Mouse (Mus musculus): ENCODE measurements around the gene Defb29. TPM values are rescaled to one million over a fixed set of nuclear protein-coding genes. Genes with fewer than 3 reads are reported as not detected.

The Defb29 gene
- total RNA-seq, 1 experiment from 2014 or later: not detected

DNA sequence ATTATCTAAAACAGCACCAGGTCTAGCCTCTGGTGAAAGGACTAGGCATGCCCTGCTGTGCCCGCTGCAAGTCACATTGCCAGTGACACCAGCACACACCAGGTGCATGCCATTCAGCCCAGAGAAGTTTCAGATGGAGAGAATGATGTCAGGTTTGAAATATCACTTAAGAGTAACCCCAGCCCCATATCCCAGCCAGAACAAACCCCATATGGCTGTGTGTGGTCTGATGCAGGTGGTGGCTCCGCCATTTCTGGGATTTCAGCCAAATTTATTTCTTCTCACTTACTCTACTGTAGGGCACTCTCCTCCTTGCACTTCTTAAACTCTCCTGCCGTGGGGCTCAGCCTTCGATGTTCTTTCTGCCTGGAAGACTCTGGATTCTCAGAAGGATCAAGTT is 23.8 kb downstream of the Defb29 start:
- no peak for ATAC-seq (ENCODE audit: extremely low read depth, insufficient number of reproducible peaks, low FRiP score, poor library complexity, severe bottlenecking)

DNA sequence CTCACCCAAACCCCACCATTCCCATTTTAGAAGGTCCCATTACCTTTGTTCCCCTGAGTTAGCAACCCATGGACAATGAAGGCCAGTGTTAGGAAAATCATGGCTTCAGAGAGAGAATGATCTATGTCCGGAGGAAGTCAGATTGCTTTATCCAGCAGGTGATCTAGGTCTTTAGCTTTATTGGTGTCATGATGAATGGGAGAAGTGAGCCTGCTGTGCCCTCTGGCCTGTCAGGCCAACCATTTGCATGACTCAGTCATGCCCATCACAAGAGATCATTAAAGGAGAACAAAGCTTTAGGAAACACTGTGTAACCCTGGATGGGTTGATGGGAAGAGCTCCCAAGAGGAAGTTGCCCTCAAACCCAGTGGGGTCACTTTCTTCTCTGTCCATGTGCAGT is 28.3 kb downstream of the Defb29 start, which contains the start of gene Defb26:
Gene Defb26 (minus strand): TSS at position 101 of the 400 bp plus-strand sequence.
- no peak for ATAC-seq (ENCODE audit: extremely low read depth, insufficient number of reproducible peaks, low FRiP score, poor library complexity, severe bottlenecking)

DNA sequence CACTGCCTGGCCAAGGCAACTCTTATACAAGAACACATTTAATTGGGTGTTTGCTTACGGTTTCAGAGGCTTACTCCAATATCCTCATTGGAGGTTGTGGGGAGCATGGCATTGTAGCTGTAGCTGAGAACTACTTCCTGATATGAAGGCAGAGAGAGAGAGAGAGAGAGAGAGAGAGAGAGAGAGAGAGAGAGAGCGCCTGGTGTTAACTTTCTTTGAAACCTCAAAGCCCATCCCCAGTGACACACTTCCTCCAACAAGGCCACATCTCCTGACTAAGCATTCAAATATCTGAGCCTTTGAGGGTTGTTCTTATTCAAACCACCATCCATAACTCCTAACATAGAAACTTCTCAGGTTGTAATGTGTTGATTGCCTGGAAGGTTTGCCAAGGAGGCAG is 35.9 kb downstream of the Defb29 start:
- no peak for ATAC-seq (ENCODE audit: extremely low read depth, insufficient number of reproducible peaks, low FRiP score, poor library complexity, severe bottlenecking)

DNA sequence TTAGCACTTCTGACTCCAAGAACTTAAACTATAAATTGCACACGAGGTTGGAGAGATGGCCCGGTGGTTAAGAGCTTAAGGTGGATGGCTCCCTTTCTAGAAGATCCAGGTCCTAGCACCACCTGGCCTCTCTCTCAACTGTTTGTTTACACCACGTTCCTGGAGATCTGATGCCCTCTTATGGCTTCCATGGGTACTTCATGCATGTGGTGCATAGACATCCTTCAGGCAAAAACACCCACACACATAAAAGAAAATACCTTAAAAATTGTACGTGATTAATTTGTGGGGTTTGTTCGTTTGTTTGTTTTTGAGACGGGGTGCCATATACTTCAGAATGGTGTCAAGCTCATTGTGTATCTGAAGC is 39.1 kb downstream of the Defb29 start:
- no peak for ATAC-seq (ENCODE audit: extremely low read depth, insufficient number of reproducible peaks, low FRiP score, poor library complexity, severe bottlenecking)

DNA sequence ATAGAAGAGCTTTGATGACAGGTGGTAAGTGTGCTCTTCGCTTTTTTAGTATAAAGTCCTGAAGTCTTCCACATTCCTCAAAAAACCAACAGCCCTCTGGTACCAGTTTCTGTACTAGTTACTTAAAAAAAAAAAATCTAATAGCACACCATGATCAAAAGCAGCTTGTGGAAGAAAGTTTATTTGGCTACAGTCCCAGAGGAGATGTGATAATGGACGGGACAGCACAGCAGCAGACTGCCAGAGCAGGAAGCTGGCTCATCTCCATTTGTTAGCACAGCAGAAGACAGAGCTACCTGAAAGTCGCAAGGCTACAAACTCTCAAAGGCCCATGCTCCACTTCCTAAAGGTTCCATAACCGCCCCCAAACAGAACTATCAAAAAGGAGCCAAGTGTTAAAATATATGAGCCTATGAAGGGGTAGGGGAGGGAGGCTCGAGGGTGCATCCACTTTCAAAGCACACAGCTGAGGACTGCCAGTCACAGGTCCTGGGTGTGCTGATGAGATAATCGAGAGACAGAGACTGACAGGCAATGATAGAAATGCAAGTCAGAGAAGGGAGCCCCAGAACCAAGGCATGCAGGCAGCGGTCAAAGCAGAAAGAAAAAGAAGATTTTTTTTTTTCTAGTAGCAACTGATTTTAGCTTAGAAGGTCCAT is 39.6 kb downstream of the Defb29 start:
- ATAC-seq (ENCODE audit: extremely low read depth, insufficient number of reproducible peaks, low FRiP score, poor library complexity, severe bottlenecking): no peak

DNA sequence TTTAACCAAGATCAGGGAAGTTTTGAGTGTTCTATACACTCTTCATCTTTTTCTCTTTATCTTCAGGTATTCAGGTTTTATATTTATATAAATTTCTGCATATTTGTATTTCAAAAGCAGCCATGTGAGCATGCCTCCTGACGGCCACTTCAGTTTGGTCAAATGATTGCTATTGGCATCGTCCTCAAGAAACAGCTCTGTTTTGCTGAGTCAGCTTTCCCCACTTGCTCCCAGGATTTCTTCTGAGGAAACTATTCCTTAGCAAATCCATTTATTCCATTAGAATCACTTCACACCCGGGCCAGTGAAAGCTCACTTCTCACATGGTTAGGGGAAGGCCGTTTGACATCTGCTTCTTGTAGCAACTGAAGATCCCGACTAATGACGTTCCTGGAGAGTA is 41.9 kb downstream of the Defb29 start:
- ATAC-seq (ENCODE audit: extremely low read depth, insufficient number of reproducible peaks, low FRiP score, poor library complexity, severe bottlenecking): no peak

DNA sequence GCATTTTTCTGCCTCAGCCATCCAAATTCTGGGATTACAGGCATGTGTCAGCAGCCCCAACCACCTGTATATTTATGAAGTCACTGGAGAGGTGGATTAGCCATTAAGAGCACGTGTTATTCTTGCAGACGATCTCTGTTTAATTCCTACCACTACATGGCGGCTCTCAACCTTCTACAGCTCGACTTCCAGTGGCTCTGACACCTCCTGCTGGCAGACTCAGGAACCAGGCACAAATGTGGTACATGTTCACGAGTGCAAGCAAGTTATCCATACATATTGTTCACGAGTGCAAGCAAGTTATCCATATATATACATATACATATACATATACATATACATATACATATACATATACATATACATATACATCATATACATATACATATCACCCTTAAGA is 46.7 kb downstream of the Defb29 start:
- no peak for ATAC-seq (ENCODE audit: extremely low read depth, insufficient number of reproducible peaks, low FRiP score, poor library complexity, severe bottlenecking)

DNA sequence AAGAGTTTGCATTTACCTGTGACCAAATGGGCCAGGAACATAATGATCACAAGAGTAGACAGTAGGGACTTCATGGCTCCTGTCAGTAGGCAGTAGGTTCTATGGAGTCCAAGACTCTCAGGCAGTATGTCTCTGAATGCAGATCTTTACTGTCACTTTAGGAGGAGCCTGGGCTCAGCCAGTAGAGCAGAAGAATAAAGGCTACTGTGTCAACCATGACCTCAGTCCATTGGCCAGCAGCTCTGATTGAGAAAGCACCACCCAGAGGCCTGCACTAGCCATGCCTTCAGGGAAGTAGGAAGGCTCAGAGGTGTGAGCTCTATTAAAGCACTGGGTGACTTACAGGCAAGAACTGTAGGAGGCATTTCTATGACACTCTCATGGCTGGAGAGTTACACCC is 49.9 kb downstream of the Defb29 start, which contains the start of gene Defb22:
Gene Defb22 (minus strand): TSS at position 101 of the 400 bp plus-strand sequence.
- no peak for ATAC-seq (ENCODE audit: extremely low read depth, insufficient number of reproducible peaks, low FRiP score, poor library complexity, severe bottlenecking)

Other genes starting within 250 kb of the Defb29 start
- gene Tbc1d20, start 246.3 kb downstream of the Defb29 start, total RNA-seq (2017): 51.4 and 60.4 TPM in 2 replicates
- gene Rbck1, start 207.4 kb downstream of the Defb29 start, total RNA-seq (2017): 90.7 and 112 TPM in 2 replicates
- gene Trib3, start 196.1 kb downstream of the Defb29 start, total RNA-seq (2017): 0.37 and 2.1 TPM in 2 replicates
- gene Nrsn2, start 163.5 kb downstream of the Defb29 start, total RNA-seq (2017): not detected in 2 replicates
- 0.70 and 1.4 TPM in 2 replicates for gene Sox12, start 142.0 kb downstream of the Defb29 start, total RNA-seq (2017)
- gene Zcchc3, start 125.1 kb downstream of the Defb29 start, total RNA-seq (2017): 0.98 and 1.5 TPM in 2 replicates
- gene 6820408C15Rik, start 124.5 kb downstream of the Defb29 start, total RNA-seq (2017): not detected in 2 replicates
- gene Defb23, start 75.5 kb downstream of the Defb29 start, total RNA-seq (2017): not detected in 2 replicates
- gene Defb20, start 63.0 kb downstream of the Defb29 start, total RNA-seq (2017): not detected in 2 replicates
- gene Defb22, start 50.0 kb downstream of the Defb29 start, total RNA-seq (2017): not detected in 2 replicates
- not detected in 2 replicates for gene Defb26, start 28.4 kb downstream of the Defb29 start, total RNA-seq (2017)
- not detected in 2 replicates for gene Defb28, start 21.8 kb downstream of the Defb29 start, total RNA-seq (2017)
- gene Gm17416, start 29.2 kb upstream of the Defb29 start, total RNA-seq (2017): not detected in 2 replicates
- not detected in 2 replicates for gene Defb21, start 32.6 kb upstream of the Defb29 start, total RNA-seq (2017)
- gene Defb19, start 40.2 kb upstream of the Defb29 start, total RNA-seq (2017): not detected in 2 replicates
- not detected in 2 replicates for gene Defb45, start 59.3 kb upstream of the Defb29 start, total RNA-seq (2017)
- not detected in 2 replicates for gene Defb36, start 64.2 kb upstream of the Defb29 start, total RNA-seq (2017)
- gene Defb25, start 83.0 kb upstream of the Defb29 start, total RNA-seq (2017): not detected in 2 replicates
- 0.35 and 2.1 TPM in 2 replicates for gene Rem1, start 86.9 kb upstream of the Defb29 start, total RNA-seq (2017)
- gene H13, start 129.4 kb upstream of the Defb29 start, total RNA-seq (2017): 89.7 and 95.5 TPM in 2 replicates
- gene Mcts2, start 146.9 kb upstream of the Defb29 start, total RNA-seq (2017): 16.4 and 17.1 TPM in 2 replicates
- gene Id1, start 196.2 kb upstream of the Defb29 start, total RNA-seq (2017): 16.2 and 19.4 TPM in 2 replicates
- not detected in 2 replicates for gene Cox4i2, start 214.1 kb upstream of the Defb29 start, total RNA-seq (2017)